Mouse (Mus musculus) inflammation-experienced regulatory T-cells, adult 6 months (primary cell): ENCODE results near the gene Tbc1d16. TPM values are rescaled to one million over a fixed set of nuclear protein-coding genes. Genes with fewer than 3 reads are reported as not detected.
"Not testable (repeated sequence)": the region's sequence is repeated elsewhere in the genome, so short reads cannot be mapped to it uniquely, and the experiment has no call there.

Experiments
- ATAC-seq: one replicate; pipeline ENCODE4 v1.8.0; 2017
- polyA plus RNA-seq, 3 experiments: library from polyadenylated mRNA; unstranded; fragments of 100-300 nt; shearing (Covaris generic); gene quantifications; one replicate each; pipeline ENCODE4 v1.2.1; 2017

Gene Tbc1d16
- polyA plus RNA-seq: under 1 TPM; 0.20 to 0.55 (median 0.33) TPM

GRCm38 (mm10) chr11:119228091-119228781, at the start of gene Tbc1d16, which contains the start of gene Ccdc40:
TSS of gene Tbc1d16 (minus strand) at chr11:119228499.
TSS of gene Ccdc40 (plus strand) at chr11:119228572.
- ATAC-seq: peak; percentile 65

DNA sequence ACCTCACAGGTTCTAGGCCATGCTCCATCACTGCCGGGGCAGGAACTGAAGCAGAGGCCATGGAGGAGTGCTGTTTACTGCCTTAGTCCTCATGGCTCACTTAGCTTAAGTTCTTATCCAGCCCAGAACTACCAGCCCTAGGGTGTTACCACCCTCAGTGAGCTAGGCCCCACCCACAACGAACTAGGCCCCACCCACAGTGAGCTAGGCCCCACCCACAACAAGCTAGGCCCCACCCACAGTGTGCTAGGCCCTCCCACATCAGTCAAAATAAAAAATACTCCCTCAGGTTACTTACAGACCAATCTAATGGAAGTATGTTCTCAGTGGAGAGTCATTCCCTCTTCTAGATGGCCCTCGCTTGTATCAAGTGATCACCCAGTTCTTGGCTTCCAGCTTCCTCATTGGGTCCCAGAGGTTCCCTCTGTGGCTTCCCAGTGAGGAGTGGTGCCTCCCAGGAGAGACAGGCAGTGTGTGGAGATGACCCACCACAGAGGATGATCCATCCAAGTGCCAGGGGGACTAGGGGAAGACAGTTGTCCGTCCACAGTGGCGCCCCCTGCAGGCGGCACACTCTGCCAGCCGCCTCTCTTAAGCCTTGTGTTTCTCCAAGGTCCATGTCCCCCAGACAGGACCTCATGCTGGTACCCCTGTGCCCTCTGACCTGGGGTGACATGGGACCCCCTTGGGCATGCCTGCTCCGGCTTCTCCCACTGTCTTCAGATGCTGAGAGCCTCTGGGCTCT, 45.1 kb upstream of the Tbc1d16 start:
- ATAC-seq: no peak

DNA sequence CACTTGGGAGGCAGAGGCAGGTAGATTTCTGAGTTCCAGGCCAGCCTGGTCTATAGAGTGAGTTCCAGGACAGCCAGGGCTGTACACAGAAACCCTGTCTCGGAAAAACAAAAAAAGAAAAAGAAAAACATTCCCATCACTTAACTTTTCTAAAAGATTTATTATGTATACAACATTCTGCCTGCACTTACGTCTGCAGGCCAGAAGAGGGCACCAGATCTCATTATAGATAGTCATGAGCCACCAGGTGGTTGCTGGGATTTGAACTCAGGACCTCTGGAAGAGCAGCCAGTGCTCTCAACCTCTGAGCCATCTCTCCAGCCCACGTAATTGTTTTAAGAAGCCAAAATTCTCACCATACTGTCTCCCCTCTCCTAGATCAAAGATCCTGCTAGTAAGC, 44.2 kb upstream of the Tbc1d16 start:
- not testable (repeated sequence) for ATAC-seq

- no peak for ATAC-seq
Observed at GRCm38 (mm10) chr11:119268557-119269195, 40.4 kb upstream of the Tbc1d16 start.

DNA sequence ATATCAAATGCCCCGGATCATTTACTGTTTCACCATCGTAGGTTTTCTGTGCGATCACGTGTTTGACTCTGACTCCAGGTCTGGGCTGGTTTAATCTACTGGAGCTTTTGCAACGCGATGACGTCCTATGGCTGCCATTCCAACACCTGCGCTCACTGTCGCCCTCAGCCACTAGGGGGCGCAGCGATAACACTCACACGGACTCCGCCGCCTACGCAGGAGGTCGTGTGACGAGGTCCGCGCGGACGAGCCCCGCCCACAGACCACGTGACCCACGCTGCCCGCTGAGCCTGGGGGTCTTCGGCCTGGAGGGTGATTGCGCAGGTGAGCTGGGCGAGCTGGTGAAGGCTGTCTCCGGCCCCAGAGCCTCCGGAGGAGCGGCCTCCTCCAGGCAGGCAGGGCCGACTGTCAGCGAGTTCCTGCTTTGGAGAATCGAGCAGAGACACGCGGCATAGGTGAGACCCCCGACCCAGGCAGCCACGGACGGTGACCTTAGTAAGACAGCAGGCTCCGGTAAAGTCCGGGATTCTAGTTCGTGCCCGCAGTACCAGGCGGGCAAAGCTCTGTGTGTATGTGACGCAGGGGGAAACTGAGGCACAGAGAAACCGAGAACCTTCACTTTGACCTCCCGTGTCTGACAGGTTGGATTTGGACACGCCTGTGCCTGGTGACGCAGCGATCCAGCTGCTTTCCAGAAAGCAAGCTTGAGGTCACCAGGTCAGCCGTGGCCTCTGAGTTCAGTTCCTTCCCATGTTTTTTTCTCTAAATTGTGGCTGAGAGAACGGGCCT, 39.7 kb upstream of the Tbc1d16 start, which contains the start of gene Gaa:
Gene Gaa (plus strand): TSS at position 120 of the 789 bp plus-strand sequence.
- peak; percentile 97 for ATAC-seq

DNA sequence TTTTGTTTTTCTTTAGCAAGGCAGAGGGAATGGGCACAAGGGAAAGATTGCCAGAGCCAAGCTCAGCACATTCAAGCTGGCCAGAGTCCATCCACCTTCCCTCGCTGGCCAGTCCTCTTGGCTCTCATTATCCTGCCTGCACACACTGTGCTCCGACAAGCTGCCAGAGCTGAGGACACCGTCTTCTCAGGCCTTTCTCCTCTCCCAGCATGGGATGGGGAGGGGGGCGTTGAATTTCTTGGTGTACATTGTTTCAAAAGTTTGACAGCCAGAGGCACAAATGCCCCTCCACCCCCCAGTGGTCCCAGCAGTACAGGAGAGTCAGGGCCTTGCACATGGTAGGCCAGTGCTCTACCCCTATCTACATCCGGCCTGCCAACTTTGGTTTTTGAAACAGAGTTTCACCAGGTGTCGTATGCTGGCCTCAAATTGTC, 39.0 kb upstream of the Tbc1d16 start:
- ATAC-seq: peak; percentile 48

DNA sequence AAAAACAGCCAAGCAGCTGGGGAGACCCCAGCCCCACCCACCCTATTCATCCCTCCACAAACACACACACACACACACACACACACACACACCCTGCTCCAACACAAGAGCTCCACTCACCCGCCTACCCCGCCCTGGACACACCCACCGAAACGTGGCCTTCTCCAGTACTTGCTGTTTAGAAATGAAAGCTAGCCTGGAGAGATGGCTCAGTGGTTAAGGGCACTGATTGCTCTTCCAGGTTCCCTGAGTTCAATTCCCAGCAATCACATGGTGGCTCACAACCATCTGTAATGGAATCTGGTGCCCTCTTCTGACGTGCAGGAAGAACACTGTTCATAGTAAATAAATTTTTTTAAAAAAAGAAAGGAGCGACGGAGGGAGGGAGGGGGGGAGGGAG, 37.5 kb upstream of the Tbc1d16 start:
- ATAC-seq: no peak

- no peak for ATAC-seq
Observed at GRCm38 (mm10) chr11:119264413-119264812, 36.1 kb upstream of the Tbc1d16 start.

DNA sequence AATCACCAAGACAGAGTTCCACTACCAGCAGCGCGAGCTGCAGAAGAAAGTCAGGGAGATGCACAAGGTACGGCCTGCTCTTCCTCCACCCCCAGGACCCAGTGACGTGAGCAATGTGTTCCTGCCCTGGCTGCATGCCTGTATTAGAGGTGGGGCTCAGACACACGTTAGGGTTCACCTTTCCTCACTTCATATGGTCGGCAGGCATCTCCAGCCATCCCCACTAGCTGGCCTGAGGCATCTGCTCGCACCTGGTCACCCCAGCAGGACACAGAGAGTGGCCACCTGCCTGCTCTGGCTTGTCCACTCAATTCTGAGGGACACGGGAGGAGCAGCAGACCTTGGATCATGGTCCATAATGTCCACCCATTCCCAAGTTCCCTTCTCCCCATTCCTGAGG, 31.7 kb upstream of the Tbc1d16 start:
- no peak for ATAC-seq

- ATAC-seq: peak; percentile 70
Observed at GRCm38 (mm10) chr11:119258572-119259322, 30.4 kb upstream of the Tbc1d16 start.

DNA sequence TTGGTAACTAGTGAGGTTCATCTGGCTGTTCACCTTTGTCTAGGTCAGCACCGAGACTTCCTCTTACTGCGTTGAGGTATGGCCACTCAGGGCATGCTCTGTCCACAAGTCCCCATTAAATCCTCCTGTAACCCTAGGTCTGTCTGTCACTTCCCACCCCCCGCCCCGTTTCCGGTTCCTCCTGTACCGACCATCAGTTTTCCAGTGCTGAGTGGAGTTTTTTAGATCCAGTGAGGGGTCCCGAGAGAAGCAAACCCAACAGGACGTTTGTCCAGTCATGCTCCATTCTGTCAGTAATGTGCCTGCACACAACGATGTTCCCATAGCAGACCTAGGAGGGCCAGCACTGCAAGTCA, 29.9 kb upstream of the Tbc1d16 start:
- no peak for ATAC-seq

GRCm38 (mm10) chr11:119256557-119256956, 28.3 kb upstream of the Tbc1d16 start:
- not testable (repeated sequence) for ATAC-seq

DNA sequence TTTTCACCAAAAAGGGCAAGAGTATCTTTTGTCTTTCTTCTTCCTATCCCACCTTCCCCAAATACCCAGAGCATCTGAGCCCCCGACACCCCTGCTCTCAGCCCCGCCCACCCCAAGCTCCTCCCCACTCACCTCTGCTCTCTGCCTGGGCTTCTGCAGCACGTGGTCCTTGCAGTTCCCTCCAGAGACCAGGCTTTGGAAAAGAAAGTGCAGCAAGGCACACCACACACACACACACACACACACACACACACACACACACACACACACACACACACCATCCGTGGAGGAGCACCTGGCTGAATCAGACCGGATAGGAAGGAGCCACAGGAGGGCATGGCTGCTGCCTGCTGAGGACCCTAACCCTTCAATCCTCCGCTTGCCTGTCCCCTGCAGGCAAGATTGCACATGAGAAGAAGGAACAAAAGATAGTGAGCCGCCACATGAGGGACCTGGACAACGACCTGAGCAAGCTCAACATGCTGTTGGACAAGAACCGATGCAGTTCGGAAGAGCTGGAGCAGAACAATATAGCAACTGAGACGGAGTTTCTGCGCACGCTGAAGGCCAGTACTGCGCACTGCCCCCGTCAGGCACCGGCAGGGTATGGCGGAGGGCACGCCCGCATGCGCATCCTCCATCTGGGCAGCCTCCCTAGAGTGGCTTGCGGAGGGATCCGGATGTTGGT, 24.7 kb upstream of the Tbc1d16 start:
- ATAC-seq: peak; percentile 63

GRCm38 (mm10) chr11:119250998-119251397, 22.7 kb upstream of the Tbc1d16 start:
- no peak for ATAC-seq

DNA sequence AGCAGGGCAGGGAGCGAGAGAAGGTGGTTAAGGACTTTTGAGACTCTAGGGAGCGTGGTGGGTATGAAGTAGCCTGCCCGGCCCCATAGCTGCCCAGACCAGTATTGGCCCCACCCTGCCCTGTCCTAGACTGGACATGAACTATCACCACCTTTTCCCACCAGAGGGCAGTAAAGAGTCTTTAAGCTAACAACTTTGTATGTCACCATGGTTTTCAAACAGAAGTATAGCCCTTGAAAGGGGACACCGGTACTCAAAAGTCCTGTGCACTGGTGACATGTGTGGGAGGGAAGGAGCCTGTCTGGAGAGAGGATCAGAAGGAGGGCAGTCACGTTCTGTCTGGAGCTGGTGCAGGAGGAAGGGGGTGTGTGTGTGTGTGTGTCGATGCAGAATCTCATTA, 20.7 kb upstream of the Tbc1d16 start:
- ATAC-seq: no peak

DNA sequence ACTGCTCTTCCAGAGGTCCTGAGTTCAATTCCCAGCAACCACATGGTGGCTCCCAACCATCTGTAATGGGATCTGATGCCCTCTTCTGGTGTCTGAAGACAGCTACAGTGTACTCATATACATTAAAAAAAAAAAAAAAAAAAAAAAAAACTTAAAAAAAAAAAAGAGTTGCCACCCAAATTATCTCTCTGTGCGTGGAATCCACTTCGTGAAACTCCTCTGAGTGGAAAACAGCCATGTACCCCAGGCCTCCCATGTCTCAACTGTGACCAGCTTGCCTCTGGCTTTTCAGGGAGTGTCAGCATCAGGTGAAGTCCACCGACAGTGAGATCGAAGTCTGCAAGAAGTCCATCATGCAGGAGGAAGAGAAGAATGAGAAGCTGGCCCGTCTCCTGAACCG, 17.2 kb upstream of the Tbc1d16 start:
- ATAC-seq: not testable (repeated sequence)

GRCm38 (mm10) chr11:119239480-119239879, 11.2 kb upstream of the Tbc1d16 start:
- ATAC-seq: no peak

DNA sequence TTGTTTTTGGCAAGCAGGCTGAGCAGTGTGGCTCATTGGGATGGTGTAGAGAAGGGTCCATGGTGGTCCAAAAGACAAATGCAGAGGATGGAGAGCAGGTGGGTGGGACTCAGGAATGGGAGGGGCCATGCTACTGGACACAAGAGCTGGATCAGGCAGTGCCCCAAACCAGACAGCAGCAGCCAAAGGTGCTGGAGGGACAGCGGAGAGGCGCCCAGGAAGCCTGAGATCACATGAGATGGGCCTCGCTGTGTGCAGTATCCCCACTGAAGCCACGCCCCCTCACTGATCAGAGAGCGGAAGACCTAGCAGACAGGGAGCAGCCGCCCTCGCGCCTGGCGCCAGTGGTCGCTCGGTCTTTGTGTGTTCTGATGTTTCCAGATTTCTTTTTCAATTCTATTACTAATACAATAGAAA, 10.0 kb upstream of the Tbc1d16 start:
- peak; percentile 97 for ATAC-seq

DNA sequence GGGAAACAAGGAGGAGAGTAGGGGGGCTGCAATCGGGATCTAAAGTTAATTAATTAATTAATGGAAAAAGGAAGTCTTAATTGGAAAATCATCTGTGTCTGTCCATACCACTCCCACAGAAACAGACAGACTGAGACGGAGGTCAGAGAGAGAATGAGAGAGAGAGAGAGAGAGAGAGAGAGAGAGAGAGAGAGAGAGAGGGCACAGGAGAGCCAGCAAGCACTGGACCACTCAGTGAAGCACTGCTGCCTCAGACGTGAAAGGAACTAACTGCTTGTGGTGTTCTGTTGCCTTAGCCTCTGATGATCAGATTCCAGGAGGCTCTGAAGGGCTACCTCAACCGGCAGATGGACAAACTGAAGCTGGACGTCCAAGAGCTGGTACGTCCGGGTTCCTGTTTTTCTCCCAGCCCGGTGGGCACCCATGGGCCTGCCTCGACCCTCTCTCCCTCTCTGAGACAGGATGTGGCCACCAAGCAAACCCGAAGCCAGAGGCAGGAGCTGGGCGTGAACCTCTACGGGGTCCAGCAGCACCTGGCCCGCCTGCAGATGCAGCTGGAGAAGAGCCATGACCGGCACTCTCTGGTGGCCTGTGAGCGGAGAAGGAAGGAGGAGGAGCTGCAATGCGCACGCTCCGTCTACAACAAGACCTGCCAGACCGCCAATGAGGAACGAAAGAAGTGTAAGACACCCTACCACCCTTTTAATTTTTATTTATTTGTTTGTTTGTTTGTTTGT, 9.4 kb upstream of the Tbc1d16 start:
- peak; percentile 61 for ATAC-seq

DNA sequence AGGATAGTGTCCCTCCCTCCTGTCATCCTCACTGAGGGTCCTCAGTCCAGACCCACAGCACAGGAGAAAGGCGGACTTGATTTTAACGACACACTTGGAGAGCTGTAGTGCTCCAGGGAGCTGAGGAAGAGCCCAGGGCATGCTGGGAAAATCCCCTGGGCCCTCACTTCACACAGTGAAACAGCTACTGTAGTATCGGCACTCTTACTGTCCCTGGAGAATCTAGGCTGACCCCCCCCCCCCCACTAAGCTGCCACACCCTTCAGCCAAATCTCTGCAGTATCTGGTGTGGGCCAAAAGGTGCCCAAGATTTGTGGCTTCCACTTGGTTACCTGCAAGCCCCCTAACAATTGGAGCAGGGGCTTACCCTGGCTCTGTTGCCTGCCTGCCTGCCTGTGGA, 8.7 kb upstream of the Tbc1d16 start:
- no peak for ATAC-seq
